Comparison of ENCODE assay signal across 22 mouse cellular contexts in genomic region chr4:33459851-33460250, GRCm38 (mm10).
DNase-seq lines count a peak whose midpoint lies in the region; ATAC-seq and TF ChIP-seq lines count a peak whose summit lies in the region.
"Had no signal": no experiment of that assay in that cellular context is flagged by ENCODE, and none has a peak within 500 bp of the region (broad histone marks: within the 10 kb centered on the region; RNA-seq: fewer than 3 reads in every experiment).

No protein-coding gene starts in this region.

- H3K4me1 ChIP-seq in forebrain, postnatal 0 days (ENCODE audit: insufficient read depth): no peaks in the 10 kb centered on the region
- H3K4me1 ChIP-seq in forebrain, embryonic 14.5 days (ENCODE audit: control insufficient read depth, insufficient read depth, low read length): no peaks in the 10 kb centered on the region
- H3K4me1 ChIP-seq: forebrain, embryonic 15.5 days; hindbrain, embryonic 13.5 days had no signal

- TF ChIP-seq CTCF in forebrain, postnatal 0 days (IDR thresholded peaks at IDR 0.05; ENCODE audit: low read depth): no peak
- no peak for TF ChIP-seq CTCF in layer of hippocampus, adult 2 months (conservative IDR thresholded peaks at IDR 0.05)

- no peak for DNase-seq in forebrain, postnatal 0 days
- no peak for DNase-seq in forebrain, embryonic 14.5 days (ENCODE audit: low spot score)
- peak; percentile 9 for DNase-seq in layer of hippocampus, adult 9-11 months
- no peak for DNase-seq in layer of hippocampus, adult 2 months (ENCODE audit: low spot score in 2 of 2)
- peak; percentile 38 for DNase-seq in right cerebral cortex, adult 18-20 months
- DNase-seq in right cerebral cortex, postnatal 4 days: no peak
- DNase-seq in brain, adult 2 months (ENCODE audit: low read depth, low spot score): peak; percentile 75
- no peak for DNase-seq in ovary, postnatal 14 days (ENCODE audit: low spot score)
- DNase-seq: adrenal gland, adult 8-10 months; adrenal gland, postnatal 25 days; cerebellum, adult 18-20 months; cerebellum, adult 9-10 months; cerebellum, postnatal 14 days; gastrocnemius, adult 2 months; gastrocnemius, postnatal 14 days; heart, adult 11 months had no signal

- H3K4me2 ChIP-seq in forebrain, postnatal 0 days (ENCODE audit: low read depth): no peak overlapping the region
- H3K4me2 ChIP-seq in forebrain, embryonic 14.5 days (ENCODE audit: low read length): no peak overlapping the region
- H3K4me2 ChIP-seq: forebrain, embryonic 15.5 days; heart, embryonic 11.5 days; hindbrain, embryonic 13.5 days had no signal

- 88% methylated on average over 3 of the region's 3 CpGs for WGBS in forebrain, postnatal 0 days
- WGBS in forebrain, embryonic 14.5 days: 94% methylated on average over 3 of the region's 3 CpGs

- ATAC-seq in forebrain, postnatal 0 days: peak; percentile 51
- ATAC-seq in forebrain, embryonic 14.5 days: no peak
- ATAC-seq: activated CD4-positive, CD25-positive, alpha-beta regulatory T cell, adult 4 months; forebrain, embryonic 15.5 days; hindbrain, postnatal 0 days; inflammation-experienced regulatory T-cells, adult 6 months had no signal

- H3K9ac ChIP-seq in forebrain, postnatal 0 days: no peak overlapping the region
- H3K9ac ChIP-seq in forebrain, embryonic 14.5 days (ENCODE audit: low read length): no peak overlapping the region
- H3K9ac ChIP-seq: forebrain, embryonic 15.5 days; hindbrain, embryonic 13.5 days had no signal

- H3K27me3 ChIP-seq in forebrain, postnatal 0 days (ENCODE audit: insufficient read depth, low read length): no peaks in the 10 kb centered on the region
- no peaks in the 10 kb centered on the region for H3K27me3 ChIP-seq in forebrain, embryonic 14.5 days (replicated peaks; ENCODE audit: control insufficient read depth, insufficient read depth, low read length)
- H3K27me3 ChIP-seq: forebrain, embryonic 15.5 days; hindbrain, embryonic 13.5 days had no signal

- H3K9me3 ChIP-seq in forebrain, postnatal 0 days (ENCODE audit: low read length): no peaks in the 10 kb centered on the region
- no peaks in the 10 kb centered on the region for H3K9me3 ChIP-seq in forebrain, embryonic 14.5 days (replicated peaks; ENCODE audit: control insufficient read depth, low read length)
- H3K9me3 ChIP-seq: forebrain, embryonic 15.5 days; hindbrain, embryonic 13.5 days had no signal

- H3K27ac ChIP-seq in forebrain, postnatal 0 days (ENCODE audit: low read depth, low read length): no peak overlapping the region
- no peak overlapping the region for H3K27ac ChIP-seq in forebrain, embryonic 14.5 days (ENCODE audit: low read depth, low read length)
- no peak overlapping the region for H3K27ac ChIP-seq in layer of hippocampus, adult 2 months
- H3K27ac ChIP-seq: forebrain, embryonic 15.5 days; gastrocnemius, adult 2 months; hindbrain, embryonic 13.5 days; hindbrain, postnatal 0 days had no signal

- H3K36me3 ChIP-seq in forebrain, postnatal 0 days (ENCODE audit: insufficient read depth): 0 out of 2 replicates have a peak, but pooled peaks cover 4% of the 10 kb centered on the region
- no peaks in the 10 kb centered on the region for H3K36me3 ChIP-seq in forebrain, embryonic 14.5 days (ENCODE audit: control insufficient read depth, insufficient read depth, low read length)
- H3K36me3 ChIP-seq: forebrain, embryonic 15.5 days had no signal

- no peak overlapping the region for H3K4me3 ChIP-seq in forebrain, postnatal 0 days (ENCODE audit: low read depth, low read length)
- H3K4me3 ChIP-seq in forebrain, embryonic 14.5 days (ENCODE audit: low read depth, low read length): no peak overlapping the region
- no peak overlapping the region for H3K4me3 ChIP-seq in layer of hippocampus, adult 2 months
- H3K4me3 ChIP-seq: forebrain, embryonic 15.5 days; gastrocnemius, adult 2 months; hindbrain, embryonic 13.5 days had no signal

Comparison
In these comparisons a context has a peak if more than half of its experiments do, and no peak if none do; other contexts are left out.
1. DNase-seq: peak in layer of hippocampus, adult 9-11 months (single experiment), right cerebral cortex, adult 18-20 months (single experiment) and brain, adult 2 months (single experiment); none in forebrain, postnatal 0 days (single experiment), forebrain, embryonic 14.5 days (single experiment), layer of hippocampus, adult 2 months (0 of 2), right cerebral cortex, postnatal 4 days (single experiment) and ovary, postnatal 14 days (single experiment).